Mouse (Mus musculus): ENCODE results near the gene Dnm3. TPM values are rescaled to one million over a fixed set of nuclear protein-coding genes. Genes with fewer than 3 reads are reported as not detected.

Gene Dnm3
- total RNA-seq, 4 experiments from 2014 or later: 4.6 to 7.6 (median 6.2) TPM

DNA sequence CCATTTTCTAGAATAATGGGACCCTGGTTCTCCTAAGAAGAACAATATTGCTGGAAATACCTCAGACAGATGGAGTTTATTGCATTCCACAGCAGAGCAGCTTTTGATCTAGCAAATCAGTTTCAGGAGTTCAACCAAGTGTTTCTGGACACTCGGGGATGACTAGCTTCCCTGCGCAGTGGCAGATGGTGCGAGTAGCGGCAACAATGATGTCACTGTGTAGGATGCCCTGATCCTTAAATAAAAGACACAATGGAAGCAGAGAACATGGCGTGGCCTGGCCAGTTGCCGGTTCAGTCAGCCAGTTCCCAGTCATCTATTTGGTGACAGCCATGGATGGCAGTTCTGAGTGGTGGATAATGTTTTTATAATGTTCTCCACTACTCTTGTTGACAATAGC is 400.4 kb downstream of the Dnm3 start:
- no peak for DNase-seq (ENCODE audit: low spot score in 2 of 2)

DNA sequence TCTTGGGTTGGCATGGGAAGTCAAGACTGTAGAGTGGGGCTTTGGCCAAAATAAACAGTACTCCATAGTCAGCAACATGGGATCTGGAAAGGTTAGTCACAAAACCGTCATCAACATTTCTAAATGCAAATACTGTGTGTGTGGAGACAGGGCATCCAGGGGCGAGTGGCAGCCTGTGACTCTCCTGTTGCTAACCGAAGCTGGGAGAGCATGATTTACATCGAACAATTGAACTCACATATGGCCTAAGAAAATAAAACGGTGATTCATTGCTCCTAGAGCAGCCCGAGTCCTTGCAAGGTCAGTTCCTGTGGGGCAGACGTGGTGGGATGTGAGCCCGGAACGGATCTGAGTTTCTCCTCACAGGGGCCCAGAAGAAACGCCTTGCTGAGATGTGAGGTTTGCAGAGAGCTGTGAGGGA is 401.2 kb downstream of the Dnm3 start:
- DNase-seq (ENCODE audit: low spot score in 2 of 2): no peak

DNA sequence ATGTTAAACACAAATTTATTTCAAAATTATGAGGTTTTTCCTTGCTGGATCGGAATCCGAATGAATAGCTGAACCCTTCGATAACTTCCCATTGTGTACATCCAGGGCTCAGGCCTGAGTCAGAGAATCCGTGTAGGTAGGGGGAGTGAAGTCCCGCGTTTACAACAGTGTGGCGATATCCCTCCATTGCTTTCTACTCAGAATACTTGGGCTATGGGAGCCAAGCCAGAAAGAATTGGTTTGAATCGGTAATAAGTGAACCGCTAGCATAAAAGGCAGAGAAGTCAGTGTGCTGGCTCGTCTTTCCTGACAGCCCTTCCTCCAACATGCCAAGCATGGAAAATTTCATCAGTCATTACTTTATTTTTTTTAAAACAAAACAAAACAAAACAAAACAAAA is 402.0 kb downstream of the Dnm3 start:
- no peak for DNase-seq (ENCODE audit: low spot score in 2 of 2)

DNA sequence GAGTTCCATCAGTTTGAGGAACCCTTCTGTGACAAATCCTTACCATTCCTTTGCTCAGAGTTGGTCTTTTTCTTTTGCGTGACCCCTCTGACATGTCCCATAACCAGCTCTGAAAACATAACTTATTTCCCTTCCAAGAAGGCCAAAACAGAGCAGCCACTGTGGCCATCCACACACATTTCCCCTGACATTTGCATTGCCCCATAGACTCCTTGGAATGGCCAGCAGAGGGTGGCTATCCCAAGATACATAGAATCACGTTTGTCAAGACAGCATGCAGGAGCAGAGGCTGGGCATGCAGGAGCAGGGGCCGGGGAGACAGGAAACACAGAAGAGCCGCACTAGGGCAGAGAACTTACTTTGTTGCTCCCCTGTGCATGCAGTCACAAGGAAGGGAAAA is 402.4 kb downstream of the Dnm3 start:
- DNase-seq (ENCODE audit: low spot score in 2 of 2): no peak

DNA sequence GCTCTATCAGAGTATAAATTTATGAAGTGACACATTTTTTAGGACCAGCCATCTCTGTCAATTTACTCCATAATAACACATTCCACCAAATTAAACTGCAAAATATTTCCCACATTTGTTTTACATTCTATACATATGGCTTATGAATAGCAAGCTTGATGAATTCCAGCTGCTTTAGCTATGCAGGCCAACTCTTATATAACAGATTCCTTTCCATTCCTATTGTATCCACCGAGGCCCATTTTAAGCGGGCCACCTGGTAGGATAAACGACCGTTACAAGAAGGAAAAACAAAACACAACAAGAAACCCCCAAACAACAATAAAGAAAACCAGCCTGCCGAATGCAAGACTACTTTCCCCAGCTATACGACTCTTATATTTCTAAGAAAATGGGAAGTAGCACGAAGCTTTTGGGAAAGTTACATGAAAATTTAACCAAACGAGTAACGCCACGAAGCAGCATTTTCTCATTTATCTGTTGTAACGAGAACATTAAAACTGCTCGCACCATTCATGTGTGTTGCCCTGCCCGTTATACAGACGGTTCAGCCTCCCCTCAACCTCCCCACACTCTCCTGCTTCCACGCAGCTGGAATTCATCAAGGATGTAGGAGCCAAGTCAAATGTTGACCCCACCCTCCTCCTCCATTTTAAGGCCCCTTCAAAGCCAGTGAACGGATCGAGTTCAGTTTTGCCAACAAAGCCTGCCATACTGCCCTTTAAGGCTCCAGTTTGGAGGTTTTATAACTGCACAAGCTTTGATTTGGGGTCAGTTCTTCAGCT is 403.0 kb downstream of the Dnm3 start:
- no peak for DNase-seq (ENCODE audit: low spot score in 2 of 2)

DNA sequence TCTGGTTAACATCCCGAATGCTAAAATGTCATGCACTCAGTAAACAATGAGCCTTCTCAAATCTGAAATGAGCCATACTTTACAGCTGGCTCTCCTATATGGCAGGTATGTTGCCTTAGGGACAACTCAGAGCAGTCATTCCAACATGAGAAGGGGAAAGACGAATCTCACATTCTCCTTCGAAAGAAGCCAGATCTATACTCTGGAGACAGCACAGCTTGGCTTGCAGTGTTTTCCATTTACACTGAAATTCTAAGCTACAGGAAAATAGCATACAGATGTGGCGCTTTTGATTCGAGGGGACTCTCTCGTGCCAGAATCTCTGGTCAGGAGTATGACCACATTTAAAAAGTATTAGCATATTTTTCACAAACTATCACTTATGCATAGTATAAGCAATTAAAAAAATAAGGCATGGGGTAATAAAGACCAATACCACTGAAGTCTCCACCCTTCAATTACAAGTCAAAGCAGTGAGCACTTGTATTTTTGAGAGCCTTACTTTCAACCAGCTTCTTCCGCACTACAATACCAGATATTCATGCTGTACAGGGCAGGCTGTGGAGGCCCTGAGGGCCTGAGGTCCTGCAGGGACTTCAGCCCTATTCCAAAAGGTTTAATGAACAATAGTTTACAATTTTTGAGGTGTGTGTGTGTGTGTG is 404.8 kb downstream of the Dnm3 start:
- no peak for DNase-seq (ENCODE audit: low spot score in 2 of 2)

DNA sequence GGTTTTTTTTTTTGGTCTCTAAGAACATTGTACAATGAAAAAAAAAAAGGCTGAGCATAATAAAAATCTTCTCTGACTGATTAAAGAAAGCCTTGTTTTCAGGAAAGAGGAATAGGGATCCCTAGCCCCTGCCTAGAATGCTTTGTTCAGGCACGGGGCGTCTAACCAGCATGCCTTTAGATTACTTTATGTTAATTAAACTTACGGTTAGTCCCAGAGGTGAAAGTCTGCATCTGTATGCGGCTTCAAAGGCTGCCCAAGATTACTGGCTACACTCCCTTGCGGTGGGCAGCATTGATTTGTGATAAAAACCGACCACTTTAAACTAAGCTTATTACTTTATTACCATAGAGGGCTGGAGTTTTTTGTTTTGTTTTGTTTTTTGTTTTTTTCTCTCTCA is 424.2 kb downstream of the Dnm3 start:
- no peak for DNase-seq (ENCODE audit: low spot score in 2 of 2)

DNA sequence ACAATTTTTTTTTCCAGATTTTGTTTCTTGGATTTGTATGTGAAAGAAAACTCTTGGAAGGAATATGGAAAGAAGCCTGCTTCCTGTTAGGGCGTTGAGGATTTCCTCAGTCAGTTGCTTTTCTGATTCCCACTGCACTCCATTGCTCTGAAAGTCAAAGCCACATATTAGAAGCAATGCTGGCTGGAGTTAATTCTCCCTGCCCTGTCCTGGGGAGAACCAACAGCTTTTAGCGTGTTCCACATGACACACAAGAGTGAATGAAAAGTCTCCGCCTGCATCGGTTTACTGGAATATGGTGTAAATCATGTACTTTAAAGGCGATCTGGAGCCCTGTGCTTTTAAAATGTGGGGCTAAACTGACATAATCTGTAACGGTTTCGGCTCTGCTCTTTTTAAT is 424.6 kb downstream of the Dnm3 start:
- DNase-seq (ENCODE audit: low spot score in 2 of 2): no peak

DNA sequence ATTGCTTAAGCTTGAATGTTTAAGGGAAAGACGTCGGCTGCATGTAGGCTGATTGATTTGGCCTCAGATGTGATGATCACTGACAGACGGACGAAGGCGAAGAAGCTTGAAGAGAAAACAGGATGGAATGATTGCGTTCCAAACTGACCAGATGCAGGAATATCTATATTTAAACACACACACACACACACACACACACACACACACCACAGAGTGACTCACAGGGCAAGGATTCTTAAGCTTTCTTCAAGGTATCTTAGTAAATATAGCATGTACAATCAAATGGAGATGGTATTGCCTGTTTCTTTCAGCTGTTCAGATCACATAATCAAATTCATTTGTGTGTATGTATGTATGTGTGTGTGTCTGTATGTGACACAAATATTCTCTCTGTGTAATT is 425.1 kb downstream of the Dnm3 start:
- no peak for DNase-seq (ENCODE audit: low spot score in 2 of 2)

DNA sequence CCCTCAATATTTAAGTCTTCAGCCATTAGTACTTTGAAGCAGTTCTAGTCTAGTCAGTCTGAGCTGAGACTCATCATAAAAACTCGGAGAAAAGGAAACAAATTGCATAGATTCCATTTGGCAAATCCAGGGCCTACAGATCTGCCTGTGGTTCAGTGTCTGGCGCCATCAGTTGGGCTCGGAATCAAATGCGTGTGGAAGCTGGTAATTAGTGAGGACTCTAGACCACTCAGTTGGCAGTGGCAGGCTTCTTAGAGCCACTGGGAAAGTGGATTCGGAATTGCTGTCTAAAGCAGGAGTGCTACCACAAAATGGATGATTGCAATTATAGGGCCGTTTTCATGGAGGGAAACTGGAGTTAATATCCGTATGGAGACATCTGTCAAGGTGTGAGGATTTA is 425.7 kb downstream of the Dnm3 start:
- no peak for DNase-seq (ENCODE audit: low spot score in 2 of 2)

DNA sequence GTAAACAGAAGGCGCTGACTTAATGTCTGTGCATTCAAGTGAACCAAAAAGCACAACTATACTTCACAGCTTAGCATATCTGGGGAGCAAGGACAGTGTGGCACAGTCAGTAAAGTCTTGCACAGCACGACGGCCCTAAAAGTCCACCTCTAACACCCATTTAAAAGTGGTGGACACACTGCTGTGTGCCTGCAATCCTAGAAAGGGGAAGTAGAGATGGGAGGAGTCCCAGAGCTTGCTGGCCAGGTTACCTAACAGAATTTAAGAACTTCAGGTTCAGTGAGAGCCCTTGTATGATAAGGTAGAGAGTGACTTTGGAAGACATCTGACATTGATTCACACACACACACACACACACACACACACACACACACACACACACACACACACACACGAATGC is 426.1 kb downstream of the Dnm3 start:
- DNase-seq (ENCODE audit: low spot score in 2 of 2): no peak

DNA sequence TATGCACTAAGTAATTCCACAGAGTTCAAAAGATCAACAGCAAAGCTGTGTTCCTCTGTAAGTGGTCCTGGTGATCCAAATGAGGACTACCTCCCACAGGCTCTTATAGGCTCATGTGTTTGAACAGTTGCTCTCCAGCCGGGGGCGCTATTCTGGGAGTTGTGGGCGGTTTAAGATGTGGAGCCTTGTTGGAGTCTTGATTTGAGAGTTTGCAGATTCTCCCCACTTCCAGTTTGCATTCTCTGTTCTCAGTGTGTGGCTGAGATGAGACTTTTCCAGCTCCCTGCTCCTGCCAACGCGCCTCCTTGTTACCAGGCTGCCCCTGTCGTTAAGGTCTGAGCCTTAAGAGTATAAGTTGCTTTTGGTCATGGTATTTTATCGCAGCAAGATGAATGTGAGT is 430.2 kb downstream of the Dnm3 start:
- DNase-seq (ENCODE audit: low spot score in 2 of 2): no peak

DNA sequence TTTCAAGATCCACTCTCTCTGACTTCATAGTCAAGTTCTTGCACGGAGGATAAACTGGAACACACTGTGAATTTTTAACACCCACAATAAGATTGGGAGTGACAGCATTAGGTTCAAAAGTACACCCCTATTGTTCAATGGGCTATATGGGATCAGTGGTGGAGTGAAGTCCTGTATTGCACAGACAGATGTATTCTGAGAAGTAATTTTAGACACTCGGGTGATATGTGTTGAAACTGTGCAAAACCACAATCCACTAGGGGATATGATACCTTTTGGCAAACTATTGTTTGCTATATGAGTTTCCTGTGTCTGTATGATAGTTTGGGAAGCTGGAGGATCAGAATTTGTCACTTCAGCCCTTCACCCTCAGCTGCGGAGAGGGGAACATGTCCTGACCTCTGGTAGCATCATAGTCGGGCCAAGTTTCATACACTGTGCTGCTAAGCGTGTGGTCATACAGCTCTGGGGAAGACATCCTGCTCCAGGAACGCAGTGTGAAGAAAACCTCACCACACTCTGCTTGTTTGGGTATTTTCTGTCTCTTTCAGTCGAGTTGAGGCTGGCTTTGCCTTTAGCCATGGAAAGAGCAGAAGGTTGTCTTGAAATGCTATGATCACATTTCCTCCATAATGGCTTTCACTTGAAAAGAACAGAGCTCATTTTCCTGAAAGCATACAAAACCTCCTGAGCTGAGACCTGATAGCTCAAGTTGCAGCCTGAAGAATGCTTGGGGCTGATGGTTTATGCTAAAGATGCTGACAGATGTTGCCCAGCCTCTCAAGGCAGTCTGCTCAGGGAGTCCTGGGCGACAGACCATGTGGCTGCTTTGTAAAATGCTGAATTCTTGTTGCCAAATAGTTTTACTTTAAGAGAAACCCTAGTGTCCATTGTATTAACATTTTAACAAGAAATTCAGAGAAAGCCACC is 433.8 kb downstream of the Dnm3 start:
- no peak for DNase-seq (ENCODE audit: low spot score in 2 of 2)

DNA sequence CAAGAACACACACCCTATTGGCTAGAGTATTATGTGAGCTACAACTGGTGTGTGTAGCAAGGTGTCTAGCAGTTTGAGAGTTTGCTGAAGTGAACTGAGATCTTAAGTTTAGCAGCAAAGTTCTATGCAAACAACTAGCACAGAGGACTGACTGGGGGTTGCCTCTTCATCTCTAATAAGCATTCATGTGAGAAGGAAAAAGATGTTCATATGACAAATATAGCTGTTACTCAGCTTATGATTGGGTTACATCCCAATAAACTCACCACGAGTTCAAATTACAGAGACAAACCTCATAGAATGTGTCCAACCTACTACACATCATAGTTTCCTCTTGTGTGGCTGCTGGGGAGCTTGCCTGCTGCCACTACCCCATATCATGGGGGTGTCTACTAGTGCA is 434.6 kb downstream of the Dnm3 start:
- no peak for DNase-seq (ENCODE audit: low spot score in 2 of 2)

DNA sequence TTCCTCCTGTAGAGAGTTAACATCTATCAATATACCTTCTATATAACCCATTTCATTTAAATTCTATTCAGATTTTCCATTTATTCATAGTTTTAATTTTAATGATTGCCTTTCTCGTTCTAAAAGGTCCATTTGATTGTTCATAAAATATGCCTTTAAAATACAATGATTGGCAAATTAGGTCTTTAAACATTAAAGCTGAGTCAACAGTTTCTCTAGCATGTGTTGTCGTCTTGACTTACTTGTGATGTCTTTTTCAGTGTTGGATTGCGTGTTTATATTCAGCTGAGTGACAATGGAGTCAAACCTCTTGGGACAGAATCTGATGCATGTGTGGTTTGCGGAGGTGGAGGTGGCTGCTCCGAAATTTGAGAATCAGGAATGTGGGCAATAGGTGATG is 435.4 kb downstream of the Dnm3 start:
- DNase-seq (ENCODE audit: low spot score in 2 of 2): no peak

DNA sequence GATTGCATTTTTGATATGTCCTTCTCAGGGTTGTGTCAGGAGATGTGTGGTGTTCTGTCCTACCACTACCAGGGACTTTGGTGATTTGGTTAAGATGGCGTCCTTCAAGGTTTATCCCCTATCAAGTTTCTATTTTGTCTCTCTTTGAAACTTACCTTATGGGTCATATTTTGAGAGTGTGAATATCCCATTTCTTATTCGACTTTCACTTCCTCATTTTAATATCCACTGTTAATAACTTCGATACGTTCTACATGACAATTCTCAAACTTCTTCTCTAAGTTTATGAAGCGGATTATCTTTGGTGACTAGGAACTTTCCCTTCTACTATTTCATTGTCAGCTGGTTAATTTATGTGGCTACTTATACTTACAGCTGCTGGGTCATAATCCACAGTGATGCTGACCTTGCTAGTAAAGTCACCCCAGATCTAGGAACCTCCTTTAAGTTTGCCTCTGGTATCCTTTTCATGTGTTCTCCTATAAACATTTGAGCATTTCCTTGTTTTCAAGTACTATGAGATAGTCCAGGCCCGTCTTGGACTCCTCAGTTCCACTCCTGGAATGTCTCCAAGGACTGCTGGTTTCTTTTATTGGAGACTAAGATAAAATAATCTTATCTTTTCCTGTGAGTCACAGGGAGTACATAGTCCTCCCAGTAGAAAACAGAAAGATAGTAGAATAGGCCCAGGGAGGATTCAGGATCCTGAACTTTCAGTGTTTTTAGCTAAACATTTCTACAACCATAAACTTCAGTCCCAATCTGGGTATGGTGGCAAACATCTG is 437.2 kb downstream of the Dnm3 start:
- DNase-seq (ENCODE audit: low spot score in 2 of 2): no peak

DNA sequence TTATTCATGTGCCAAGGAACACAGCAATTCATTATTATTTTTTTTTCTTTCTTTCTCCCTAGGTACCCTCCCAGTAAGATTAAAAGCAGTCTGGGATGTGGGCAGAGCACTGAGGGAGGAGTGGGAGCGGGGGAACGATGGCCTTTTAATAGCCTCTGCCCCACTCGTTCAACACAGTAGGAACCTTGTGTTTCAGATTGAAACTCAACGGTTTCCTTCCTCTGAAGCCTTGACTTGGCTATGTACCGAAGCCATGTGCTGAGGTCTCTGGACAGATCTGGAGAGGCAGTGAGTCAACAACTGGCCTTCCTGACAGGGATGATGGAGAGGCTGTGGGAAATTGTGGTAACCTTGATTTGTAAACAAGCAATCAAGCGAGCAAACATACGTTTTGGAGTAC is 438.0 kb downstream of the Dnm3 start:
- DNase-seq (ENCODE audit: low spot score in 2 of 2): no peak

DNA sequence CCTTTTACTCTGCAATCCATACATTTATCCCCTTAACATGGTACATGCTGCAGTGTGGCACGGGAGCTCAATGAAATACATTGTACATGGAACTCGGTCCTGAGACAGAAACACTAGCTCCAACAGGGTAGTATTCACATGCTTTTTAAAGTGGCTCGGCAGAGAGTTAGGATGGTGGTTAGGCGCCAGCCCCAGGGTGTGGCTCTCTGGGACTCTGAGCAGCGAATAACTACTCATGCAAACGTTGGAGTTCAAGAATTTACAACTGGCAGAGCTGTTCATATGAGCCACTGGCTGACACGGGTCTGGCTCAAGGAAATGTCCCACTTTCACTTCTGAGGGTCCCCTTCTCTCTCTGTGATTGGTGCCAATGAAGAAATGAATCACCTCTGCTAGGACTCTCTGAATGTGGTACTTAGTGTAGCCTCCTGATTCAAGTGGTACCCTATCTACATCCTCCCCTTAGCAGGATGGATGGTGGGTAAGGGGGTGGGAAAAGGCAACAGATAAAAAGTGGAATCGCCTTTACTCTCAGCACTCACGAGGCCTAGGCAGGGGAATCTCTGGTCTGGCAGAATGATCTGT is 438.7 kb downstream of the Dnm3 start:
- peak; percentile 28 to 40 for DNase-seq (ENCODE audit: low spot score in 2 of 2)

DNA sequence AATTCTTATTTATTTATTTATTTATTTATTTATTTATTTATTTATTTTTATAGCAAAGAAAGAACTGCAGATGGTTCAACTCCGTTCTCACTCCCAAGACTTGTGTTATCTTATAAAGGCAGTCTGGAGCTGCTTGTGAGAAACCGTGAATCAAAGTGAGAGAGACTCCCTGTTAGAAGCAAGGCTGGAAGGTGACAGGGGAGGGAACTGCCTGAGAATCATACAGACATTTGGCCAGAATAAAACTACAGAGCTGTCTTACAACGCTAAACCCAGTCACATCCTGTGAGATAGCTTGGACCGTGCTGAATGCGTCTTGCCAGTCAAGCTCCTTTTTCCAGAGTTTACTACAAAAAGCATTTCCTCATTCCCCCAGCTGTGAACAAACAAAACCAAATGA is 439.4 kb downstream of the Dnm3 start:
- no peak for DNase-seq (ENCODE audit: low spot score in 2 of 2)

DNA sequence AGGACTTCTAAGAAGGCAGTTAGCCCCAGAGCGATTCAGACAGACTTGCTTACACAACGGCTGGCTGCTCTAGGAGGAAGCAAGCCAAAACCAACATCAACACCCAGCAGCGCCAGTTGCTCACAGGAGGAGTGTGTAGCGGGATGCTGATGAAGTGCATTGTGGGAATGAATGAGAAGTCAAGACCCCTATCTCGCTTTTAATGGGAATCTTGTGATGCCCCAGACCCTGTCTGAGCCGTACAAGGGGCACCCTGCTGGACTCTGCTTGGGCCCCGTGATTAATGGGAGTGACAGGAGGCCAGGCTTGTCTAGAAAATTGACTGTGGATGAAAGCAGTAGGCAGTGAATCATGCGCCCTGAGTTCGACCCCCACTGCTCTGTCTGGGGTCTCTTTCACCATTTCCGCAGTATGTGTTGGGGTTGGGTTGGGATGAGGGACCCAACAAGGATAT is 439.8 kb downstream of the Dnm3 start:
- DNase-seq (ENCODE audit: low spot score in 2 of 2): peak; percentile 22 to 49

Measured in gastrocnemius, adult 8-10 months (tissue).